Mouse (Mus musculus): ENCODE data around the gene Btnl1. TPM values are rescaled to one million over a fixed set of nuclear protein-coding genes. Genes with fewer than 3 reads are reported as not detected.

Btnl1 gene
- total and polyA plus RNA-seq, 2 experiments from 2014 or later = not detected

DNA sequence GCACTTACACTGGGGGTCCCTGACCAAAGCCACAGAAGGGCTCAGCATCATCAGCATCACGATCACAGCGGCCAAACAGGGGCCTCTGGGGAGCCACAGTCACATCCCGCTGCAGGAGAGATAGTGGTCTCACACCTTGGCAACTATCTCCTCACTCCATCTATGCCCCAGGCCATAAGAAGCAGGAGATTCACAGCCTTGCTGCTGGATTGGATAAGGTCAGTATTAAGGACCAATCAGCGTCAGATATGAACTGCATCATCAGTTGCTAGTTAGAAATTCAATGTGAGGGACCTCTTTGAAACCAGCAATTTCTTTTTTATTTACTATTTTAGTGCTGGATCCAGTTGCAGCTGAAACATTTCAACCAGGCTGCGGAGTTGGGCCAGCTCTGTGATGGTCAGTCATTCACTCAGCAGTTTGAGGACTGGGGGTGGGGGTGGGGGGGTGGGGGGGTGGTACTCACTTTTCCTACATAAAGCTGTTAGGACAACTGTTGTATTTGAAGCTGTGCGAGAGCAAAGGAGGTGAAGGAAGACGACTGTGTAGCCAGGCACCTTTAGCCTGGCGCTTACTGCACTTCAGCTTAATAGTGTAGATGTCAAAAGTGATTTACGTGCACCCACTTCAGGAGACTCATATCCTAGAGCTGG is 21.3 kb downstream of the Btnl1 start:
- WGBS = 13% methylated on average over 9 of the region's 9 CpGs
- TF ChIP-seq CTCF (IDR thresholded peaks at IDR 0.05; ENCODE audit: low read depth) = no peak
- H3K27me3 ChIP-seq (ENCODE audit: insufficient read depth, low read length) = no peaks in the 10 kb centered on the region
- H3K27ac ChIP-seq = peak overlapping the region; percentile 99
- no peaks in the 10 kb centered on the region for H3K4me1 ChIP-seq (ENCODE audit: insufficient read depth, low read length)
- ATAC-seq (peak; percentile 85), DNase-seq (ENCODE audit: low spot score) (peak; percentile 94)
- H3K4me3 ChIP-seq (ENCODE audit: low read length) = peak overlapping the region; percentile 64
- H3K9ac ChIP-seq (replicated peaks; ENCODE audit: low read length) = peak overlapping the region; percentile 91; the same call in 1 of the 2 replicates
- peak overlapping the region; percentile 73 for H3K4me2 ChIP-seq (ENCODE audit: low read depth, low read length)
- H3K9me3 ChIP-seq (ENCODE audit: low read length) = no peaks in the 10 kb centered on the region
- no peaks in the 10 kb centered on the region for H3K36me3 ChIP-seq (ENCODE audit: insufficient read depth, low read length)

DNA sequence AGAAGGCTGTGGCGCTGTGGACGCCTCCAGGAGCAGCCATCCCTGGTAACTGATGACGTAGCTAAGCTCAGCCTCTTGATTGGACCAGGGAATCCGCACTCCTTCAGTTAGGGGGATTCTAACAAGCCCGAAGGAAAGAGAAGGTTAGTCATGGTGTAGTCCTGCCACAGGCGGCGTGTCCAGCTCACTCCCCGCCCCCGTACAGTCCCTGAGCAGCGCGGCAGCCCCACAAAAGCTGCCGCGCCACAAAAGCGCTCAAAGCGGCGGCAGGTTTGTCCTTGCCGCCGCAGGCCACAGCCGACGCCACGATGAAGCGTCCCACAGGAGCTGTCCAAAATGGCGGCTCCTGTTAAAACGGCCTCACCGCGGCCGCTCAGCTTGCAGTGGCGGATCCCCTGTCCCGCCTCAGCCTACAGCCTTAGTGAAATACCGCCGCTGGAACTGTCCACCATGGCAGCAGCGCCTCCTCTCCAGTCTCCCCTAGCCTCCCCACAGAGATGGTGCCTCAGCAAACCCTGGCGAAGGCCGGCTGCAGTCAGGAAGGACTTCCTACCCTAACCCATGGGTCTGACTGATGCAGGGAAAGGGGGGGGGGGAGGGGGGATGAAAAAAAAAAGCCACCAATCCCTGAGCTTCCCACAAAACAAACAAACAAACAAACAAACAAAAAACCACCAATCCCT is 21.9 kb downstream of the Btnl1 start, which contains the start of gene BC051142:
Gene BC051142, plus strand, starts transcription at position 110 of the 683 bp plus-strand sequence.
- peak within 1 kb of the TSS; percentile 73 for H3K4me2 ChIP-seq (ENCODE audit: low read depth, low read length)
- H3K27me3 ChIP-seq (ENCODE audit: insufficient read depth, low read length) = no peaks in the 10 kb centered on the region
- H3K36me3 ChIP-seq (ENCODE audit: insufficient read depth, low read length) = no peaks in the 10 kb centered on the region
- peak; percentile 21; the same call in 1 of the 2 replicates for TF ChIP-seq CTCF (IDR thresholded peaks at IDR 0.05; ENCODE audit: low read depth)
- 9% methylated on average over 34 of the region's 34 CpGs for WGBS
- H3K9ac ChIP-seq (replicated peaks; ENCODE audit: low read length) = peak within 1 kb of the TSS; percentile 91
- H3K27ac ChIP-seq = peak within 1 kb of the TSS; percentile 99
- ATAC-seq (peak; percentile 95), DNase-seq (ENCODE audit: low spot score) (peak; percentile 94)
- peak within 1 kb of the TSS; percentile 64 for H3K4me3 ChIP-seq (ENCODE audit: low read length)
- no peaks in the 10 kb centered on the region for H3K4me1 ChIP-seq (ENCODE audit: insufficient read depth, low read length)
- no peaks in the 10 kb centered on the region for H3K9me3 ChIP-seq (ENCODE audit: low read length)

DNA sequence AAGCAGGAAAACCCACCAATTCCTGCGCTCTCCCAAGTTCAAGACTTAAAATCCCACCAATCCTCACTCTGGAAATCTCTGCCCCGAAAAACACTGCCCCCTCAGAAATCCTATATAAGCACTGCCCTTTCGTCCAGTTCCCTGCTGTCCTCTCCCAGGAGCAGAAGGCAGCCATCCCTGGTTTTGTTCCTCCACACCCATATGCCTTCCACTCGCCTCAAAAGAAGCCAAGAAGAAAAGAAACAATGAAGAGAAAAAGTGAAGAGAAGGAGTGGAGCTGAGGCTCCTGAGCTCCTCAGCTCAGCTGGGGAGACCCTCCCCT is 22.4 kb downstream of the Btnl1 start:
- peak; percentile 16 for ATAC-seq
- no peaks in the 10 kb centered on the region for H3K9me3 ChIP-seq (ENCODE audit: low read length)
- WGBS = 30% methylated on average over 4 of the region's 4 CpGs
- no peak for DNase-seq (ENCODE audit: low spot score)
- peak overlapping the region; percentile 99 for H3K27ac ChIP-seq
- H3K4me2 ChIP-seq (ENCODE audit: low read depth, low read length) = peak overlapping the region; percentile 73
- H3K4me1 ChIP-seq (ENCODE audit: insufficient read depth, low read length) = no peaks in the 10 kb centered on the region
- TF ChIP-seq CTCF (IDR thresholded peaks at IDR 0.05; ENCODE audit: low read depth) = no peak
- no peaks in the 10 kb centered on the region for H3K36me3 ChIP-seq (ENCODE audit: insufficient read depth, low read length)
- H3K4me3 ChIP-seq (ENCODE audit: low read length) = peak overlapping the region; percentile 64
- peak overlapping the region; percentile 91 for H3K9ac ChIP-seq (replicated peaks; ENCODE audit: low read length)
- H3K27me3 ChIP-seq (ENCODE audit: insufficient read depth, low read length) = no peaks in the 10 kb centered on the region

DNA sequence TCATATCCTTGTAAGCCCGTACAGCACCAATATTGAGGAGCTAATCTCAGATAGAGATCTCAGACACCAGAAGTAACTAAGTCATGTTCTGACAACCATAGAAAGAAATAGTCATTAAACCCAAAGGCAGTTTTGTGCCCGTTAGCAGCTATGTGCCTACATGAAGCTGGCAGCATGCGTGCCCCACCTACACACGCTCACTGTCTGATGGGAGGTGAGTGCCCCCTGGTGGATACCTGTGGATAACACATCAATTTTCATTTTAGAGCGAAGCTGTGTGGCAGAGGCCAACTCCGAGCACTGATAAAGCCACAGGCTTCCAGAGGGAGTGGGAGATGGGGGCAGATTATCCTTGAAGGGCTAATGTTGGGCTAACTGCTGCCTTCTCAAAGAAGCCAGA is 34.2 kb downstream of the Btnl1 start:
- no peaks in the 10 kb centered on the region for H3K27me3 ChIP-seq (ENCODE audit: insufficient read depth, low read length)
- H3K4me2 ChIP-seq (ENCODE audit: low read depth, low read length) = no peak overlapping the region
- no peaks in the 10 kb centered on the region for H3K36me3 ChIP-seq (ENCODE audit: insufficient read depth, low read length)
- H3K9me3 ChIP-seq (ENCODE audit: low read length) = no peaks in the 10 kb centered on the region
- H3K9ac ChIP-seq (replicated peaks; ENCODE audit: low read length) = no peak overlapping the region
- ATAC-seq = peak; percentile 76; the same call in 1 of the 2 replicates
- no peak overlapping the region for H3K4me3 ChIP-seq (ENCODE audit: low read length)
- peak; percentile 93 for TF ChIP-seq CTCF (IDR thresholded peaks at IDR 0.05; ENCODE audit: low read depth)
- WGBS = 19% methylated on average over 6 of the region's 6 CpGs
- no peaks in the 10 kb centered on the region for H3K4me1 ChIP-seq (ENCODE audit: insufficient read depth, low read length)
- peak; percentile 83 for DNase-seq (ENCODE audit: low spot score)
- no peak overlapping the region for H3K27ac ChIP-seq

DNA sequence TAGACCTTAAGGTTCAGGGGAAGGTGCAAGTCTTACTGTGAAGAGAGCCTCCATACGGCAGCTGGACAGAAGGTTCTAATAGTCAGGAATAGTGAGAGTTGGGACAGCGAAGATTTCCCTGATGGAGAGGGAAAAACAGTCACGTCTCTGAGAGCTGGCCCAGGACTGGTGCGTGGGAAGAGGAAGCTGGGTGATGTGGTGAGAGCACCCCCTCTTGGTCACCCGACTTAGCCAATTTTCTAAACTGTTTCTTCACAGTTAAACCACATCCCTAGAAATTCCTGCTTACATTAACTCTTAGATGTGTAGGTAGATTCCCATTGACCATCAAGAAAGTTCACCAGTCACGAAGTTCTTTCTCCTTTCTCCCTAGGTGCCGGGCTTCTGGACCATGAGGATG is 43.1 kb downstream of the Btnl1 start:
- TF ChIP-seq CTCF (IDR thresholded peaks at IDR 0.05; ENCODE audit: low read depth) = no peak
- Histone ChIP-seq H3K4me1 (ENCODE audit: insufficient read depth, low read length) (no peaks in the 10 kb centered on the region), H3K36me3 (ENCODE audit: insufficient read depth, low read length) (no peaks in the 10 kb centered on the region), H3K4me3 (ENCODE audit: low read length) (no peak overlapping the region), H3K27me3 (ENCODE audit: insufficient read depth, low read length) (no peaks in the 10 kb centered on the region), H3K9me3 (ENCODE audit: low read length) (no peaks in the 10 kb centered on the region), H3K27ac (no peak overlapping the region), H3K4me2 (ENCODE audit: low read depth, low read length) (no peak overlapping the region), H3K9ac (replicated peaks; ENCODE audit: low read length) (no peak overlapping the region)
- ATAC-seq = no peak
- no peak for DNase-seq (ENCODE audit: low spot score)
- WGBS = 80% methylated on average over 7 of the region's 7 CpGs

DNA sequence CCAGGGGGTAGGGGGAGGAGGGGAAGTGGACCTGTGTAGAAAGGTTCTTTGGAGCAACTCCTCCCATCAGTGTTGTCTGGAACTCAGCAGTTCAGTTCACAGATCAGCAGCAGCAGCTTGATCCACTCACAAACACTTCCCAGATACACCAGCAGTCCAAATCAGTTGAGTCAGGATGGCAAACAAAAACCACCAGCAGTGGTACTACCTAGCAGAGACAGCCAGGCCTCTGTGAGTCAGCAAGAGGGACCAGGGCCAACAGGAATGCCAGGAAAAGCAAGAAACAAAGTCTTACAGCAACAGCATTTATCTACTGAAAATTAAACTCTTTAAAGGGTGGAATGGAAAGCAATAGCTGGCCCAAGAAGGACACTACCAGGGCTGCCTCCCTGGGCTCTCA is 50.7 kb downstream of the Btnl1 start:
- no peak for DNase-seq (ENCODE audit: low spot score)
- Histone ChIP-seq H3K4me2 (ENCODE audit: low read depth, low read length) (no peak overlapping the region), H3K4me1 (ENCODE audit: insufficient read depth, low read length) (no peaks in the 10 kb centered on the region), H3K36me3 (ENCODE audit: insufficient read depth, low read length) (no peaks in the 10 kb centered on the region), H3K27ac (no peak overlapping the region), H3K9me3 (ENCODE audit: low read length) (no peaks in the 10 kb centered on the region), H3K27me3 (ENCODE audit: insufficient read depth, low read length) (no peaks in the 10 kb centered on the region), H3K9ac (replicated peaks; ENCODE audit: low read length) (no peak overlapping the region), H3K4me3 (ENCODE audit: low read length) (no peak overlapping the region)
- no peak for ATAC-seq
- no peak for TF ChIP-seq CTCF (IDR thresholded peaks at IDR 0.05; ENCODE audit: low read depth)

Other genes starting within 250 kb of the Btnl1 start
- gene H2-DMb2, start 233.8 kb upstream of the Btnl1 start, total RNA-seq (2014; rRNA removed) = 0.16 TPM in 1 of 2 replicates, not detected in the other
- gene H2-DMb2, start 233.8 kb upstream of the Btnl1 start, polyA plus RNA-seq (2015; fragmentation: Nextera tagmentation; extraction: Ambion mirVana) = 0.58 and 0.59 TPM in 2 replicates
- gene H2-DMb1, start 224.1 kb upstream of the Btnl1 start, total RNA-seq (2014; rRNA removed) = 1.8 and 3.0 TPM in 2 replicates
- gene H2-DMb1, start 224.1 kb upstream of the Btnl1 start, polyA plus RNA-seq (2015; fragmentation: Nextera tagmentation; extraction: Ambion mirVana) = 1.4 and 1.8 TPM in 2 replicates
- gene Tap1, start 189.6 kb upstream of the Btnl1 start, total RNA-seq (2014; rRNA removed) = 14.0 and 14.1 TPM in 2 replicates
- gene Tap1, start 189.6 kb upstream of the Btnl1 start, polyA plus RNA-seq (2015; fragmentation: Nextera tagmentation; extraction: Ambion mirVana) = 8.0 and 8.1 TPM in 2 replicates
- 0.68 and 4.3 TPM in 2 replicates for gene Psmb9, start 189.4 kb upstream of the Btnl1 start, total RNA-seq (2014; rRNA removed)
- gene Psmb9, start 189.4 kb upstream of the Btnl1 start, polyA plus RNA-seq (2015; fragmentation: Nextera tagmentation; extraction: Ambion mirVana) = 2.8 and 4.2 TPM in 2 replicates
- 2.8 and 5.0 TPM in 2 replicates for gene Psmb8, start 179.4 kb upstream of the Btnl1 start, total RNA-seq (2014; rRNA removed)
- gene Psmb8, start 179.4 kb upstream of the Btnl1 start, polyA plus RNA-seq (2015; fragmentation: Nextera tagmentation; extraction: Ambion mirVana) = 6.5 and 6.9 TPM in 2 replicates
- gene Tap2, start 173.6 kb upstream of the Btnl1 start, total RNA-seq (2014; rRNA removed) = 0.89 and 1.8 TPM in 2 replicates
- 3.8 and 6.5 TPM in 2 replicates for gene Tap2, start 173.6 kb upstream of the Btnl1 start, polyA plus RNA-seq (2015; fragmentation: Nextera tagmentation; extraction: Ambion mirVana)
- gene H2-Ob, start 138.2 kb upstream of the Btnl1 start, total RNA-seq (2014; rRNA removed) = 0.14 and 0.42 TPM in 2 replicates
- 0.13 and 0.35 TPM in 2 replicates for gene H2-Ob, start 138.2 kb upstream of the Btnl1 start, polyA plus RNA-seq (2015; fragmentation: Nextera tagmentation; extraction: Ambion mirVana)
- gene H2-Ab1, start 119.4 kb upstream of the Btnl1 start, total RNA-seq (2014; rRNA removed) = 1.1 and 3.5 TPM in 2 replicates
- gene H2-Ab1, start 119.4 kb upstream of the Btnl1 start, polyA plus RNA-seq (2015; fragmentation: Nextera tagmentation; extraction: Ambion mirVana) = 2.9 and 3.1 TPM in 2 replicates
- 1.0 and 1.3 TPM in 2 replicates for gene H2-Aa, start 89.3 kb upstream of the Btnl1 start, total RNA-seq (2014; rRNA removed)
- gene H2-Aa, start 89.3 kb upstream of the Btnl1 start, polyA plus RNA-seq (2015; fragmentation: Nextera tagmentation; extraction: Ambion mirVana) = 0.95 and 1.4 TPM in 2 replicates
- gene H2-Eb1, start 71.3 kb upstream of the Btnl1 start, total RNA-seq (2014; rRNA removed) = 0.52 and 0.93 TPM in 2 replicates
- gene H2-Eb1, start 71.3 kb upstream of the Btnl1 start, polyA plus RNA-seq (2015; fragmentation: Nextera tagmentation; extraction: Ambion mirVana) = 4.1 and 5.3 TPM in 2 replicates
- gene H2-Eb2, start 51.5 kb upstream of the Btnl1 start, total RNA-seq (2014; rRNA removed) = 0.05 and 0.07 TPM in 2 replicates
- gene H2-Eb2, start 51.5 kb upstream of the Btnl1 start, polyA plus RNA-seq (2015; fragmentation: Nextera tagmentation; extraction: Ambion mirVana) = 0.10 and 0.20 TPM in 2 replicates
- gene Btnl2, start 22.3 kb upstream of the Btnl1 start, total RNA-seq (2014; rRNA removed) = not detected in 2 replicates
- 0.08 TPM in 1 of 2 replicates, not detected in the other for gene Btnl2, start 22.3 kb upstream of the Btnl1 start, polyA plus RNA-seq (2015; fragmentation: Nextera tagmentation; extraction: Ambion mirVana)
- gene BC051142, start 21.7 kb downstream of the Btnl1 start, total RNA-seq (2014; rRNA removed) = 5.2 and 6.8 TPM in 2 replicates
- 4.4 and 5.0 TPM in 2 replicates for gene BC051142, start 21.7 kb downstream of the Btnl1 start, polyA plus RNA-seq (2015; fragmentation: Nextera tagmentation; extraction: Ambion mirVana)
- not detected in 2 replicates for gene Btnl4, start 100.2 kb downstream of the Btnl1 start, total RNA-seq (2014; rRNA removed)
- not detected in 2 replicates for gene Btnl4, start 100.2 kb downstream of the Btnl1 start, polyA plus RNA-seq (2015; fragmentation: Nextera tagmentation; extraction: Ambion mirVana)
- gene Btnl6, start 140.2 kb downstream of the Btnl1 start, total RNA-seq (2014; rRNA removed) = not detected in 2 replicates
- gene Btnl6, start 140.2 kb downstream of the Btnl1 start, polyA plus RNA-seq (2015; fragmentation: Nextera tagmentation; extraction: Ambion mirVana) = 0.09 TPM in 1 of 2 replicates, not detected in the other
- 6.0 and 11.4 TPM in 2 replicates for gene Notch4, start 187.1 kb downstream of the Btnl1 start, total RNA-seq (2014; rRNA removed)
- 5.2 and 6.1 TPM in 2 replicates for gene Notch4, start 187.1 kb downstream of the Btnl1 start, polyA plus RNA-seq (2015; fragmentation: Nextera tagmentation; extraction: Ambion mirVana)
- 3.4 and 4.8 TPM in 2 replicates for gene Gpsm3, start 212.7 kb downstream of the Btnl1 start, total RNA-seq (2014; rRNA removed)
- gene Gpsm3, start 212.7 kb downstream of the Btnl1 start, polyA plus RNA-seq (2015; fragmentation: Nextera tagmentation; extraction: Ambion mirVana) = 4.8 and 5.4 TPM in 2 replicates
- gene Pbx2, start 214.1 kb downstream of the Btnl1 start, total RNA-seq (2014; rRNA removed) = 63.1 and 67.1 TPM in 2 replicates
- gene Pbx2, start 214.1 kb downstream of the Btnl1 start, polyA plus RNA-seq (2015; fragmentation: Nextera tagmentation; extraction: Ambion mirVana) = 6.2 and 7.5 TPM in 2 replicates
- 1.8 and 2.0 TPM in 2 replicates for gene Ager, start 220.7 kb downstream of the Btnl1 start, total RNA-seq (2014; rRNA removed)
- gene Ager, start 220.7 kb downstream of the Btnl1 start, polyA plus RNA-seq (2015; fragmentation: Nextera tagmentation; extraction: Ambion mirVana) = 1.7 and 2.5 TPM in 2 replicates
- 61.9 and 65.3 TPM in 2 replicates for gene Rnf5, start 226.6 kb downstream of the Btnl1 start, total RNA-seq (2014; rRNA removed)
- 223 and 233 TPM in 2 replicates for gene Rnf5, start 226.6 kb downstream of the Btnl1 start, polyA plus RNA-seq (2015; fragmentation: Nextera tagmentation; extraction: Ambion mirVana)
- gene Agpat1, start 227.1 kb downstream of the Btnl1 start, total RNA-seq (2014; rRNA removed) = 306 and 322 TPM in 2 replicates
- gene Agpat1, start 227.1 kb downstream of the Btnl1 start, polyA plus RNA-seq (2015; fragmentation: Nextera tagmentation; extraction: Ambion mirVana) = 97.7 and 98.4 TPM in 2 replicates
- gene Egfl8, start 238.8 kb downstream of the Btnl1 start, total RNA-seq (2014; rRNA removed) = 3.5 and 5.9 TPM in 2 replicates
- gene Egfl8, start 238.8 kb downstream of the Btnl1 start, polyA plus RNA-seq (2015; fragmentation: Nextera tagmentation; extraction: Ambion mirVana) = 6.5 and 7.4 TPM in 2 replicates